Mouse (Mus musculus): ENCODE measurements around the gene Atg4d. TPM values are rescaled to one million over a fixed set of nuclear protein-coding genes. Genes with fewer than 3 reads are reported as not detected.
"Not testable (repeated sequence)": the region's sequence is repeated elsewhere in the genome, so short reads cannot be mapped to it uniquely, and the experiment has no call there.

The Atg4d gene
- polyA plus RNA-seq, 1 experiment: 33.7 TPM

DNA sequence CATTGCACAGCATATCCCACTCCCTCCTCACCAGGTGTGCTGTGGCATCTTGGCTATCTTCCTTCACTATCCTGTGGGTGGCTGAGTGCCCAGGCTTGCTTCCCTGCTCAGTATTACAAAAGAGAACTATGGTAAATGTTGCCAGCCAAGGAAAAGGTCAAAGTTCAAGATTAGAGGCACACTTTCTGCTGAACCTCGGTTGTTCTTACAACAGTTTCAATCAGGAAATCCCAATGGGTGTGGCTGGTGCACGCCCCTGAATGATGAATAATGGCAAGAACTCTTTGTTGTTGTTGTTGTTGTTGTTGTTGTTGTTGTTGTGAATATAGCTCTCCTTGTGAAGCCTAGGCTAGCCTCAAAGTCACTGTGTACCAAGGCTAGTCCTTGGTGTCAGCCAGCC, 3.3 kb upstream of the Atg4d start:
- Histone ChIP-seq H3K79me3 (ENCODE audit: low read depth) (peaks cover 2% of the 10 kb centered on the region), H3K36me3 (ENCODE audit: control insufficient read depth, insufficient read depth) (no peaks in the 10 kb centered on the region), H3K79me2 (ENCODE audit: control insufficient read depth, insufficient read depth) (peaks cover 14% of the 10 kb centered on the region), H3K4me3 (ENCODE audit: insufficient read depth, poor library complexity, severe bottlenecking) (no peak overlapping the region), H3ac (ENCODE audit: control insufficient read depth, insufficient read length, low read depth) (no peak overlapping the region), H3K27me3 (ENCODE audit: control insufficient read depth, insufficient read depth, insufficient read length) (no peaks in the 10 kb centered on the region)
- TF ChIP-seq CTCF (IDR thresholded peaks at IDR 0.05; ENCODE audit: control insufficient read depth, insufficient read depth, insufficient read length): no peak
- no peak for TF ChIP-seq MAX (IDR thresholded peaks at IDR 0.05)
- TF ChIP-seq USF1 (IDR thresholded peaks at IDR 0.05; ENCODE audit: low read depth): no peak
- TF ChIP-seq MYOG (IDR thresholded peaks at IDR 0.05; ENCODE audit: control insufficient read depth, extremely low read depth, insufficient read length): no peak
- no peak for TF ChIP-seq FOSL1 (IDR thresholded peaks at IDR 0.05; ENCODE audit: insufficient read depth, low read length, poor library complexity, severe bottlenecking)
- TF ChIP-seq CEBPB (IDR thresholded peaks at IDR 0.05; ENCODE audit: low read depth): no peak
- no peak for TF ChIP-seq MYOD1 (IDR thresholded peaks at IDR 0.05; ENCODE audit: control insufficient read depth, insufficient read length, low read depth)

DNA sequence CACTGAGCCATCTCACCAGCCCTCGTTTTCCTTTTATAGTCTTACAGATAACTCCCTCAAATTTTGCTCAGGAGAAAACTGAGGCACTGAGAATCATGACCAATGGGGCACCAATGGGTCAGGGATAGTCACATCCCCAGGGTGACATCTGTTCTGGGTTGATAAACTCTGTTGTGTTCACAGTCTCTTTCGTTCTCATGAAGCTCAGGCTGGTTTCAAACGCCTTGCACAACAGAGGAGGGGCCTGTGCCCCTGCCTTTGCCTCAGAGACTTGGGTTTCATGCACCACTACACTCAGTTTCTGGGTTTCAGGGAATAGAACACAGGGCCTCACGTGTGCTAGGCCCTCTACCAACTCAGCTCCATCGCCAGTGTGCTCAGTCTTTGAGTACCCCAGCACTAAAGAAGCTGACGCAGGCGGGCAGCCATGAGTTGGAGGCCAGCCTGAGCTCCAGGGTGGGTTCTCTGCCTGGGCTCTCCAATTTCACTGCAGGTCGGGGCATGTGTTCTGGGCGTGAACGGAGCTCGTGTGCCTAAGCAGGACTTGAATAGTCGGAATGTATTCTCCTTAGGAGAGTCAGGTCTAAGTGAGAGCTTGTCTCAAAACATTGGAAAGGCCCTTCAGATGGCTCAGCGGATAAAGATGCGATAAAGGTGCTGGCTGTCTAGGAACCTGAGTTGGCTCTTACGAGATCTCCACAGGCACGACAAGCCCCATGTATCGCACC, 657 bp upstream of the Atg4d start:
- TF ChIP-seq CTCF (IDR thresholded peaks at IDR 0.05; ENCODE audit: control insufficient read depth, insufficient read depth, insufficient read length) (no peak), MYOG (IDR thresholded peaks at IDR 0.05; ENCODE audit: control insufficient read depth, extremely low read depth, insufficient read length) (no peak), MYOD1 (IDR thresholded peaks at IDR 0.05; ENCODE audit: control insufficient read depth, insufficient read length, low read depth) (no peak), USF1 (IDR thresholded peaks at IDR 0.05; ENCODE audit: low read depth) (no peak), FOSL1 (IDR thresholded peaks at IDR 0.05; ENCODE audit: insufficient read depth, low read length, poor library complexity, severe bottlenecking) (no peak), CEBPB (IDR thresholded peaks at IDR 0.05; ENCODE audit: low read depth) (no peak), MAX (IDR thresholded peaks at IDR 0.05) (no peak)
- Histone ChIP-seq H3K79me2 (ENCODE audit: control insufficient read depth, insufficient read depth) (peaks cover 14% of the 10 kb centered on the region), H3K4me3 (ENCODE audit: insufficient read depth, poor library complexity, severe bottlenecking) (no peak overlapping the region), H3K79me3 (ENCODE audit: low read depth) (peaks cover 2% of the 10 kb centered on the region), H3ac (ENCODE audit: control insufficient read depth, insufficient read length, low read depth) (peak overlapping the region; percentile 51), H3K36me3 (ENCODE audit: control insufficient read depth, insufficient read depth) (peaks cover 12% of the 10 kb centered on the region), H3K27me3 (ENCODE audit: control insufficient read depth, insufficient read depth, insufficient read length) (no peaks in the 10 kb centered on the region)

DNA sequence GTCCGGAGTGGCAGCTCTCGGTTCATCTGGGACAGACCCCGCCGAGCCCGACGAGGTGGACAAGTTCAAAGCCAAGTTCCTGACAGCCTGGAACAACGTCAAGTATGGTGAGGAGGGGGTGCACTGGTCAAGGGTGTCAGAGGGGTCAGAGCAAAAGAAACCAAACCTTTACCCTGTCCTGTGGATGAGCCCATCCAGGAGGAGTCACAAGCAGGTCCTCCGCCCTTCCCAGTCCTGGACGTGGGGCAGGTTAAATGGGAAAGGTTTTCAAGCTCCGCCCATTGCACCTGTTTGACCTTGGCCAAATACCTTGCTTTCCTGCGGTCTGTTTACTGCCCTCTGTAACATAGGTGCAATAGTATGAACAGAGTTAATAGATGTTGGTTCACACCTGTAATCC, 518 bp downstream of the Atg4d start:
- Histone ChIP-seq H3K79me3 (ENCODE audit: low read depth) (peaks cover 2% of the 10 kb centered on the region), H3ac (ENCODE audit: control insufficient read depth, insufficient read length, low read depth) (peak overlapping the region; percentile 76), H3K4me3 (ENCODE audit: insufficient read depth, poor library complexity, severe bottlenecking) (peak overlapping the region; percentile 65), H3K36me3 (ENCODE audit: control insufficient read depth, insufficient read depth) (peaks cover 20% of the 10 kb centered on the region), H3K27me3 (ENCODE audit: control insufficient read depth, insufficient read depth, insufficient read length) (no peaks in the 10 kb centered on the region), H3K79me2 (ENCODE audit: control insufficient read depth, insufficient read depth) (peaks cover 14% of the 10 kb centered on the region)
- TF ChIP-seq MYOG (IDR thresholded peaks at IDR 0.05; ENCODE audit: control insufficient read depth, extremely low read depth, insufficient read length): no peak
- TF ChIP-seq FOSL1 (IDR thresholded peaks at IDR 0.05; ENCODE audit: insufficient read depth, low read length, poor library complexity, severe bottlenecking): no peak

DNA sequence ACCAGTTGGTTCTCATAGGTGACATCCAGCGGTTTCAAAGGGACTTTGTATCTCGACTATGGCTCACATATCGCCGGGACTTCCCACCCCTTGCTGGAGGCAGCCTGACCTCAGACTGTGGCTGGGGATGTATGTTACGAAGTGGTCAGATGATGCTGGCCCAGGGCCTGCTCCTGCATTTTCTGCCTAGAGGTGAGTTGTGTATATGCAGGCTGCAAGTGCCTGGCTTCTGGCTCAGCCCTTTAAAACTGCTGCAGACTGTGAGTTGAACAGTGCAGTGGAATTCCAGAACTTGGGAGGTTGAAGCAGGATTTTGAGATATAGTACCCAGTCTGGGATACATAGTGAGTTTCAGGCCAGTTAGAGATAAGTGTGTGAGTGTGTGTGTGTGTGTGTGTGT, 1.8 kb downstream of the Atg4d start:
- peaks cover 14% of the 10 kb centered on the region for H3K79me2 ChIP-seq (ENCODE audit: control insufficient read depth, insufficient read depth)
- no peak overlapping the region for H3ac ChIP-seq (ENCODE audit: control insufficient read depth, insufficient read length, low read depth)
- no peak overlapping the region for H3K4me3 ChIP-seq (ENCODE audit: insufficient read depth, poor library complexity, severe bottlenecking)
- peaks cover 2% of the 10 kb centered on the region for H3K79me3 ChIP-seq (ENCODE audit: low read depth)
- H3K27me3 ChIP-seq (ENCODE audit: control insufficient read depth, insufficient read depth, insufficient read length): no peaks in the 10 kb centered on the region
- H3K36me3 ChIP-seq (ENCODE audit: control insufficient read depth, insufficient read depth): peaks cover 24% of the 10 kb centered on the region
- no peak for TF ChIP-seq USF1 (IDR thresholded peaks at IDR 0.05; ENCODE audit: low read depth)
- no peak for TF ChIP-seq CEBPB (IDR thresholded peaks at IDR 0.05; ENCODE audit: low read depth)
- no peak for TF ChIP-seq MYOD1 (IDR thresholded peaks at IDR 0.05; ENCODE audit: control insufficient read depth, insufficient read length, low read depth)
- no peak for TF ChIP-seq CTCF (IDR thresholded peaks at IDR 0.05; ENCODE audit: control insufficient read depth, insufficient read depth, insufficient read length)
- no peak for TF ChIP-seq MAX (IDR thresholded peaks at IDR 0.05)

DNA sequence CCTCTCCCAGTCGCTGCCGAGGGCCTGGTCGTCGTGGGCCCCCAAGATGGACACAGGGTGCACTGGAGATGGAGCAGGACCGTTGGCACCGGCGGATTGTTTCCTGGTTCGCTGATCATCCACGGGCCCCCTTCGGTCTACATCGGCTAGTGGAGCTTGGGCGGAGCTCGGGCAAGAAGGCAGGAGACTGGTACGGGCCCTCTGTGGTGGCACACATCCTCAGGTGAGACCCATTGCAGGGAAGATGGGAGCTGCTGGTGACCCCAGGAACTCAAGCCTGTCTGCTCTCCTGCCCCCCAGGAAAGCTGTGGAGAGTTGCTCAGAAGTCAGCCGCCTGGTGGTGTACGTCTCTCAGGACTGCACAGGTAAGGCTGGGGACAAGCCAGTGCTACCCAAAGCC, 3.2 kb downstream of the Atg4d start:
- H3K79me2 ChIP-seq (ENCODE audit: control insufficient read depth, insufficient read depth): peaks cover 14% of the 10 kb centered on the region
- H3ac ChIP-seq (ENCODE audit: control insufficient read depth, insufficient read length, low read depth): no peak overlapping the region
- H3K79me3 ChIP-seq (ENCODE audit: low read depth): peaks cover 2% of the 10 kb centered on the region
- no peaks in the 10 kb centered on the region for H3K27me3 ChIP-seq (ENCODE audit: control insufficient read depth, insufficient read depth, insufficient read length)
- H3K36me3 ChIP-seq (ENCODE audit: control insufficient read depth, insufficient read depth): peaks cover 34% of the 10 kb centered on the region
- TF ChIP-seq MAX (IDR thresholded peaks at IDR 0.05) (no peak), MYOD1 (IDR thresholded peaks at IDR 0.05; ENCODE audit: control insufficient read depth, insufficient read length, low read depth) (no peak), CTCF (IDR thresholded peaks at IDR 0.05; ENCODE audit: control insufficient read depth, insufficient read depth, insufficient read length) (no peak), USF1 (IDR thresholded peaks at IDR 0.05; ENCODE audit: low read depth) (no peak), MYOG (IDR thresholded peaks at IDR 0.05; ENCODE audit: control insufficient read depth, extremely low read depth, insufficient read length) (no peak), FOSL1 (IDR thresholded peaks at IDR 0.05; ENCODE audit: insufficient read depth, low read length, poor library complexity, severe bottlenecking) (no peak), CEBPB (IDR thresholded peaks at IDR 0.05; ENCODE audit: low read depth) (no peak)
- H3K4me3 ChIP-seq (ENCODE audit: insufficient read depth, poor library complexity, severe bottlenecking): no peak overlapping the region

DNA sequence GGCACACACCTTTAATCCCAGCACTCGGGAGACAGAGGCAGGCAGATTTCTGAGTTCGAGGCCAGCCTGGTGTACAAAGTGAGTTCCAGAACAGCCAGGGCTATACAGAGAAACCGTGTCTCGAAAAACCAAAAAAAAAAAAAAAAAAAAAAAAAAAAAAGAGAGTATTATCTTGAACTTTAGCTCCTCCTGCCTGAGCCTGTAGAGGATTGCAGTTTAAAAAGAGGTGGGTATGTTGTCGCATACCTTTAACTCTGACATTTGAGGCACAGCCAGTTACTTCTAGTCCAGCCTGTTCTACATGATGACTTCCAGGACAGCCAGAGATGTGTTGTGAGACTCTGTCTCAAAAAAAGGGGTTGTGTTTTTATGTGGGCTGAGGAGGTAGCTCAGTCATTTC, 4.5 kb downstream of the Atg4d start:
- not testable (repeated sequence) for H3ac ChIP-seq (ENCODE audit: control insufficient read depth, insufficient read length, low read depth); H3K79me3 ChIP-seq (ENCODE audit: low read depth); H3K4me3 ChIP-seq (ENCODE audit: insufficient read depth, poor library complexity, severe bottlenecking); H3K27me3 ChIP-seq (ENCODE audit: control insufficient read depth, insufficient read depth, insufficient read length)
- peaks cover 14% of the 10 kb centered on the region for H3K79me2 ChIP-seq (ENCODE audit: control insufficient read depth, insufficient read depth)
- peaks cover 47% of the 10 kb centered on the region for H3K36me3 ChIP-seq (ENCODE audit: control insufficient read depth, insufficient read depth)

All from C2C12 (cell line).